Mouse (Mus musculus) A20 (cell line): ENCODE measurements around the gene Col6a1.
A peak's percentile ranks its signal among the peaks of the same experiment; 100 is the strongest.
"Not testable (repeated sequence)": the region's sequence is repeated elsewhere in the genome, so short reads cannot be mapped to it uniquely, and the experiment has no call there.

ENCODE experiments used
- DNase-seq: peaks from one replicate; pipeline ENCODE4 v3.0.0-alpha.2; 2011; ENCODE audit warnings: low read depth, low spot score

Col6a1 gene

DNA sequence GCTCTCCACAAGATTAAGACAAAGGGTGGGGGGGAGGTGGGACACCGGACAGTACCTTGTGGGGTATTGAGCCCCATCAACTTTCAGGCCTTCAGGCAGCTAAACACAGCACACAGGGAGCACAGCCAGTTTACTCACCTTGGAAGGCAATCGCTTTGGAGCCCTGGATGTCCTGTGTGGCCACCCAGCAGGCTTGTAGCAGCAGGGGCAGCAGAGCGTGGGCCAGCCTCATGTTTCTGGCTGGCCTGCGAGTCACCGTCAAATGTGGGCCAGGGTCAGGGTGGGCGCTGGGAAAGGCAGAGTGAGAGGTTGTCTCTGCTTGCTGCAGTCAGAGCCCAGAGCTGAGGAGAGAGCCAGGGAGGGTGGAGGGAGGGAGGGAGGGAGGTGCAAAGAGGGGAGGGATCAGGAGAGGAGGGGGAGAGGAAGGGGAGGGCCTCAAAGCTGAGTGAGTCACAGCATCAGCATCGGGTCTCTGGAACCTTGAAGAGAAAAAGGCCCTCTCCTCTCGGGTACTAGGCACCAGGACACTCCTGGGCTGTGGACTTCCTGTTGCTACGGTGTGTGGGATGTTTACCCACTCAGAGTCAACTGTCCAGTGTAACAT lies at the start of gene Col6a1:
TSS of gene Col6a1 (minus strand) at position 487 of the 604 bp plus-strand sequence.
- DNase-seq, result no peak

GRCm38 (mm10) chr10:76771624-76772023 lies 45.7 kb upstream of the Col6a1 start:
- no peak for DNase-seq

DNA sequence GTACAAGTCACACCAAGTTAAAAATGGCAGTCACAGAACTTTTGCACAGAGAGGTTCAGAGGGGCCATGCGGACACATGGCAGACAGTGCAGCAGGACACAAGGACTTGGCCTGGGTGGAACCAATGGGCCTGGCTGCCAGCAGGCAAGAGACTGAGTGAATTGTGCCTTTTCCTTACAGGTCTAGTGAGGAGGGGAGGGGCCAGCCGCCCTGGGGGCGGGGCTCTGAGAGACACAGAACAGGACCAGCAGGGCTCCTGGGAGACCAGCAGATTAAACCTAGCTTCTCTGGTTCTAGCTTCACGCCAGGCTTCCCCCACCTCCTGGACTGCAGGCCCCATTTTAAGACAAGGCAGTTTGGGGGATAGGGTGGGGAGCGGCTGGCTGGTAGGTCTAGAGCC lies 45.1 kb upstream of the Col6a1 start:
- DNase-seq, result no peak

DNA sequence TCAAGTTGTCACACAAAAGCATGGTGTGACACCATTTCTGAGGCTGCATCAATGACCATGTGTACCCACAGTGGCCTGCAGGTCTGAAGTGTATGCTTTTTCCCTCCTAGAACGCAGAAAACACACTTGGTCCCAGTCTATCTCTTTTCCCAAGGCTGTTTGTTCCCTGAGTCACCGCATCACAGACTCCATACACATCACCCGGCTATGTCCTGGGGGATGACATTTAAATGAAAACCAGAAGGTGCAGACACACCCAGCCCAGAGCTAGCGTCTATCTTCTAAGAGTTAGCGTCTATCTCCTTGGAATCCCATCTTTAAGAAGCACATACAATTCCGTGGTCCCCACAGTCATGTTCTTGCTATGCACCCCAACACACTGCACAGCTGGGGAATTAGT lies 43.6 kb upstream of the Col6a1 start:
- DNase-seq, result no peak

DNA sequence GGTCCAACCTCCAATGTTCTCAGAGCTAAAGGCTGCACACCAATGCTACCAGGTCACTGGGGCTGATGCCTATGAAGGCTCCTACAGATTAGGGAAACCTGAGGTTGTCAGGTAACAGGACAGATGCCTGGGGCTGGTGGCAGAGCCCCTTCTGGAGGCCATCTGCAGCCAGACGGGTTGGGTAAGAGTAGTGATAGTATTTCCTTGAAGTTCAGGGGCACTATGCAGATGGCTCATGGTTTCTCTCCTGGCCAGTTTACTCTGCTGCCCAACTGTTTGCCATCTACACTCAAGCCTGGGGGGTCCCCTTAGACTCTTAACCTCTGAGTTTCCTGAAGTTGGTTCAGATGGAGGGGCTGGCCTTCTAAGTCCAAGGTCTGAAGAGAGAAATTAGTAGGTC lies 40.2 kb upstream of the Col6a1 start:
- no peak for DNase-seq

- DNase-seq, result no peak
These were observed 39.0 kb upstream of the Col6a1 start for GRCm38 (mm10) chr10:76764927-76765326.

DNA sequence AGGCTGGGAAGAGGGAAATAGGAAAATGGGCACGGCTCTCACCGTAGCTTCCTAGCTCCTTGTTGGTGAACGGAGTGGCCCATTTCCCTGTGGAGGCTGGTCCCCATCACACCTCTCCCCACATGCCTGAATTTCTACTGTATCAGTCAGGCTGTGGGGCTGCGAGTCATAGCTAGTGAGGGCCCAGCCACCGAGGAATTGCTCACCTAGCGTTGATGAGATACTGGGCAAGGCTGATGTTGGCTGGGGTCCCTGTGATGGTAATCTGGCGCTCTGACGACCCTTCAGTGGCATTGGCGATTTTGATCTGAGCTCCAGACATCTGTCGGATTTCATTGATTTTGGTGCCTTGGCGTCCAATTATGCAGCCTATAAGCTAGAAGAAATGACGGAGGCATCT lies 37.0 kb upstream of the Col6a1 start:
- no peak for DNase-seq

- no peak for DNase-seq
These were observed 36.4 kb upstream of the Col6a1 start for GRCm38 (mm10) chr10:76762411-76762810.

DNA sequence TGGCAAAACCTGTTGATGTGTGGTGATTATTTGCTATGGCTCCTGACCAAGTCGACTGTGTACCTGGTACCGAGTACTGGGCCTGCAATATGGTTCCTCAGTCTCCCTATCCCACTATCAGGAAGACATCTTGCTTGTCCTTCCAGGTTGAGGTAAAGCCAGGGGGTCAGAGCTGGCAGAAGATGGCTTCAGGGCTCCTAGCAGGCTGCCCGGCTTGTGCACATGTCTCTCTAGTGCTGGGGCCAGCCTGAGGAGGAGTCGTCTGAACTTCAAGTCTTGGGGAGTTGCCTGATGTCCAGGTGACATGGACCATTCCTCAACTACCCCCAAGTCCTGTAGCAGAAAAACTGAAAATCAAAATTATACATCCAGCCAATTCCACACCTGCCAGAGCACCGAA lies 33.9 kb upstream of the Col6a1 start:
- no peak for DNase-seq

GRCm38 (mm10) chr10:76753640-76754039 lies 27.7 kb upstream of the Col6a1 start:
- no peak for DNase-seq

- not testable (repeated sequence) for DNase-seq
These were observed 18.3 kb upstream of the Col6a1 start for GRCm38 (mm10) chr10:76744267-76744666.

GRCm38 (mm10) chr10:76736764-76737163 lies 10.8 kb upstream of the Col6a1 start:
- no peak for DNase-seq

DNA sequence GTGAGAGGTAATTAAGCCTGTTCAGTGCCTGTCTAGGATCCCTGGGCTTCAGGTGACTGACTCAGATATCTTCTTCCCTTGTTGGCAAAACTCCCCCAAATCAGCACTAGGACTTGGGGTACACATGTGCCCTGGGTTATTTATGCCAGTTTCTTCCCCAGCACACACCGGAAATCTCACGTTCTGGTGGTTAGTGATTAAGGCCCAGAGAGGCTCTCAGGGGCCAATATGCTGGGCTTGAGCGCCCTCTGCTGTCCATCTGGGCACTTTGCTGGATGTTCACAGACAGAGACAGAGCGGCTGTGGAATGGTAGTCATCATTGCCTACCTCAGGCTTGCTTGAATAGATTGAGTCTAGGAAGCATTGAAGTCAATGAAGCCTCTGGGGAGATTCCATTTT lies 9.0 kb upstream of the Col6a1 start:
- peak; percentile 76 for DNase-seq

- DNase-seq, result no peak
These were observed 7.7 kb upstream of the Col6a1 start for GRCm38 (mm10) chr10:76733677-76734068.

GRCm38 (mm10) chr10:76732881-76733676 lies 7.1 kb upstream of the Col6a1 start:
- DNase-seq, result peak; percentile 41

- no peak for DNase-seq
These were observed 6.4 kb upstream of the Col6a1 start for GRCm38 (mm10) chr10:76732391-76732790.

GRCm38 (mm10) chr10:76731621-76732239 lies 5.8 kb upstream of the Col6a1 start:
- DNase-seq, result no peak

- DNase-seq, result no peak
These were observed 4.0 kb upstream of the Col6a1 start for GRCm38 (mm10) chr10:76729631-76730620.

DNA sequence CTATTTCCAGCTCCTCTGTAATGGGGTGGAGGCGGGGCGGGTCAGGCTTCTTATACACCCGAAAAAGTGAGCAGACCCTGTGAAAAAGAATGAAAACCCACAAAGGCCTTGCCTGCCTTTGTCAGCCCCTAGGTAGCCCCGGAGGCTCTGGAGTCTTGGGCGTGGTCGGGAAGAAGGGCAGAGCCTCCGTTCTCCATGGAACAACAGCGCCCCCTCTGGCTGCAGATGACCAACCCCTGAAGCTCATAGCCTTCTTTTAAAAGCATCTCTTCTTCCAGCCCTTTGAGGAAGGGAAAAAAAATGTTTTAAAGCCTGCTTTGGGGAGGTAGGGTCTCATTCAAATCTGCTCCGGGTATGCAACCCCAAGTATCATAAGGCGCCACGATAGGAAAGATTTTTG lies 2.4 kb upstream of the Col6a1 start:
- DNase-seq, result peak; percentile 52

DNA sequence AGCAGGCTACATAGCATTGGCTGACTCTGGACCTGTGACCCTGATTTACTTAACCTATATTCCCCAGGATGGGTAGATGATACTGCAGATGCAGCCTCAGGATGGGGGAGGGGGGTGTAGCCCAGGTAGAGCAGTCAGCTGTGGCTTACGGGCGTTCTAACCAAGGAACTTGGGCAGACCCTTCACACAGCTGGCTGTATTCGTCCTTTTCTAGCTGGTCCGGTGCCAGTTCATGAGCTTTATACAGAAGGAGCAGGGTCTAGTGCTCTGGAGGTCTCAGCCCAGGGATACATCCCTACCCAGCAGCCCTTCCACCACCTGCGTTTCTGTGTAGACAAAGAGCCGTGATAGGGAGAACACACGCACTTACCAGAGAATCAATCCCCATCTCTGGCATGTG lies 1.3 kb upstream of the Col6a1 start:
- DNase-seq, result no peak

GRCm38 (mm10) chr10:76726866-76727265 lies 898 bp upstream of the Col6a1 start:
- DNase-seq, result no peak

- DNase-seq, result no peak
These were observed 871 bp downstream of the Col6a1 start for GRCm38 (mm10) chr10:76725097-76725496.
